Mouse (Mus musculus) ES-Bruce4 (cell line): ENCODE measurements at regions not wholly inside any gene's neighbourhood (a gene's known extent, or its start where the extent isn't known, plus 50 kb on each side); places are given as distances from the start of the nearest gene placed in this dataset.

Source experiments
- CTCF ChIP-seq: IDR thresholded peaks from one replicate; pipeline ENCODE4 v1.8.1; 2011; ENCODE audit warnings: low read depth, low read length
- POLR2A ChIP-seq: IDR thresholded peaks from one replicate; pipeline ENCODE4 v1.8.1; 2011; ENCODE audit warnings: low read length; ENCODE audit not compliant: insufficient read depth

GRCm38 (mm10) chr8:92167340-92167783 lies 190.1 kb upstream of the Irx5 start:
- TF ChIP-seq CTCF (no peak), POLR2A (no peak)
